Mouse (Mus musculus) stomach, embryonic 15.5 days (tissue): ENCODE results near the gene Tprgl. TPM values are rescaled to one million over a fixed set of nuclear protein-coding genes. Genes with fewer than 3 reads are reported as not detected.
A peak's percentile ranks its signal among the peaks of the same experiment; 100 is the strongest.

Source experiments
- ATAC-seq: fragments of 200-750 bp; cut with Nextera tagmentation; 2 replicates; pipeline ENCODE4 v1.8.0; 2017; ENCODE audit warnings: low read depth, moderate number of reproducible peaks, moderate TSS enrichment; ENCODE audit not compliant: insufficient read depth, low FRiP score
- H3K27ac ChIP-seq: fragments of 300-500 bp; sonication (generic); 2 replicates; pipeline ENCODE4 v1.5.1; 2015; ENCODE audit warnings: mild to moderate bottlenecking, inconsistent platforms
- H3K27me3 ChIP-seq: fragments of 300-500 bp; sonication (generic); replicated peaks from 2 replicates; pipeline ENCODE4 v1.6.1; 2015; ENCODE audit warnings: inconsistent platforms
- H3K36me3 ChIP-seq: fragments of 300-500 bp; sonication (generic); 2 replicates; pipeline ENCODE4 v1.6.1; 2015; ENCODE audit warnings: inconsistent platforms
- H3K4me1 ChIP-seq: fragments of 300-500 bp; sonication (generic); 2 replicates; pipeline ENCODE4 v1.6.1; 2015; ENCODE audit warnings: inconsistent platforms
- H3K4me2 ChIP-seq: fragments of 300-500 bp; sonication (generic); 2 replicates; pipeline ENCODE4 v1.6.1; 2015; ENCODE audit warnings: mild to moderate bottlenecking, inconsistent platforms
- H3K4me3 ChIP-seq: fragments of 300-500 bp; sonication (generic); replicated peaks from 2 replicates; pipeline ENCODE4 v1.5.1; 2015; ENCODE audit warnings: inconsistent platforms
- H3K9ac ChIP-seq: fragments of 300-500 bp; sonication (generic); 2 replicates; pipeline ENCODE4 v1.6.1; 2015; ENCODE audit warnings: inconsistent platforms
- H3K9me3 ChIP-seq: fragments of 300-500 bp; sonication (generic); 2 replicates; pipeline ENCODE4 v1.6.1; 2016; ENCODE audit warnings: inconsistent platforms
- WGBS: fragments of 180-500 bp; shearing (Covaris S2); methylation state at CpG from one replicate; pipeline ENCODE4 v1.1.7; 2015; 5-methylcytosine and 5-hydroxymethylcytosine counted together
- polyA plus RNA-seq: library from polyadenylated mRNA; unstranded; fragments of >200 nt; fragmentation: Nextera tagmentation; extraction: Ambion mirVana; gene quantifications from 2 replicates; pipeline ENCODE4 v1.2.1, GENCODE M21; 2015

The Tprgl gene
- polyA plus RNA-seq, 1 experiment from 2014 or later, result 122 TPM

- no peaks in the 10 kb centered on the region for H3K27me3 ChIP-seq
- 90% methylated on average over 14 of the region's 14 CpGs for WGBS
- H3K4me1 ChIP-seq, result peaks cover 16% of the 10 kb centered on the region
- no peak overlapping the region for H3K4me2 ChIP-seq
- no peak overlapping the region for H3K4me3 ChIP-seq
- peaks cover 20% of the 10 kb centered on the region for H3K36me3 ChIP-seq
- no peaks in the 10 kb centered on the region for H3K9me3 ChIP-seq
- H3K9ac ChIP-seq, result no peak overlapping the region
- no peak for ATAC-seq
- no peak overlapping the region for H3K27ac ChIP-seq
Observed at GRCm38 (mm10) chr4:154157970-154158662, 2.4 kb downstream of the Tprgl start.

- H3K4me2 ChIP-seq, result no peak overlapping the region
- no peaks in the 10 kb centered on the region for H3K27me3 ChIP-seq
- no peak overlapping the region for H3K27ac ChIP-seq
- 85% methylated on average over 7 of the region's 7 CpGs for WGBS
- no peak for ATAC-seq
- no peak overlapping the region for H3K4me3 ChIP-seq
- no peak overlapping the region for H3K9ac ChIP-seq
- no peaks in the 10 kb centered on the region for H3K9me3 ChIP-seq
- peaks cover 33% of the 10 kb centered on the region for H3K36me3 ChIP-seq
- H3K4me1 ChIP-seq, result peaks cover 9% of the 10 kb centered on the region
Observed at GRCm38 (mm10) chr4:154156050-154156449, 4.4 kb downstream of the Tprgl start.

DNA sequence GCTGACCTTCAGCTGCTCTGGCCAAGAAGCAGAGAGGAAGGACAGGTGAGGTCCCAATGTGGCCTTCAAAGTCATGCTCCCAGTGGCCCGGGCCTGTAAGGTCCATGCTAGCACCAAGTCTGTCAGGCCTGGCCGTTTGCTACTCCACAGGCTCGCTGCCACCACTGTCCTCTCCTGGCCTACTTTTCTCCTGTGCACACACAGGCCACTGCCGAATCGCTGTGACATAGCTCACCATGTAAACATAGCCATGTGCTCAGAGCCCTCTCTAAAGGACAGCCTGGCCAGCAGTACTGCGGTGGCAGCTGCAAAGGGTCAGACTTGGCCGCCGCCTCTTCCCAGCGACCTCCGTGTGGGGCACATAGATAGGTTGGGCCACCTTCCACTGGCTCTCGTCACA is 6.4 kb downstream of the Tprgl start:
- H3K36me3 ChIP-seq, result peaks cover 37% of the 10 kb centered on the region
- 72% methylated on average over 11 of the region's 11 CpGs for WGBS

DNA sequence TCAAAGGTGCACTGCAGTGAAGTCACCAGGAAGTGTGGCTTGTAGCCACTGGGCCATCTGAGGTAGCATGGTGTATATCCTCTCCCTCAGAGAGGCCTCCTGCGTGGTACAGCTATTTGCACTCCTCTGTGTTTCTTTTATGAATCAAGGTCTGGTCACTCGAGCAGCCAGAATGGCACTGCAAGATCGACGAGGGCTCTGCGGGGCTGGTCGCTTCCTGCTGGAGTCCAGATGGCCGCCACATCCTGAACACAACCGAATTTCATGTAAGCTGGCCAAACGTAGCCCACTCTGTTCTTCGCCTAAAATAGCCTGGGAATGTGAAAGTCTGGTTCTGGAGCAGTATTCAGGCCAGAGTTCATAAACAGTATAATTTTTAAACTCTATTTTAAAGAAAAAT is 14.1 kb downstream of the Tprgl start:
- H3K9ac ChIP-seq, result no peak overlapping the region
- 83% methylated on average over 10 of the region's 10 CpGs for WGBS
- peaks cover 4% of the 10 kb centered on the region; the same call in 1 of the 2 replicates for H3K27me3 ChIP-seq
- H3K9me3 ChIP-seq, result no peaks in the 10 kb centered on the region
- H3K27ac ChIP-seq, result no peak overlapping the region
- no peak overlapping the region for H3K4me2 ChIP-seq
- peaks cover 9% of the 10 kb centered on the region; the same call in 1 of the 2 replicates for H3K4me1 ChIP-seq
- H3K36me3 ChIP-seq, result peaks cover 16% of the 10 kb centered on the region
- no peak overlapping the region for H3K4me3 ChIP-seq
- no peak for ATAC-seq

More for the DNA sequence above, 6.4 kb downstream of the Tprgl start:
- Histone ChIP-seq H3K9ac (no peak overlapping the region), H3K27ac (no peak overlapping the region), H3K4me1 (peaks cover under 1% of the 10 kb centered on the region; the same call in 1 of the 2 replicates), H3K9me3 (no peaks in the 10 kb centered on the region), H3K4me2 (no peak overlapping the region), H3K27me3 (no peaks in the 10 kb centered on the region), H3K4me3 (no peak overlapping the region)
- ATAC-seq, result no peak

- no peak overlapping the region for H3K4me3 ChIP-seq
- H3K27me3 ChIP-seq, result peaks cover 20% of the 10 kb centered on the region
- no peak overlapping the region for H3K4me2 ChIP-seq
- H3K36me3 ChIP-seq, result peaks cover 8% of the 10 kb centered on the region; the same call in 1 of the 2 replicates
- no peaks in the 10 kb centered on the region for H3K9me3 ChIP-seq
- ATAC-seq, result no peak
- H3K27ac ChIP-seq, result no peak overlapping the region
- WGBS, result 82% methylated on average over 3 of the region's 3 CpGs
- H3K4me1 ChIP-seq, result peaks cover 25% of the 10 kb centered on the region
- no peak overlapping the region for H3K9ac ChIP-seq
Observed at GRCm38 (mm10) chr4:154144712-154145111, 15.8 kb downstream of the Tprgl start.

DNA sequence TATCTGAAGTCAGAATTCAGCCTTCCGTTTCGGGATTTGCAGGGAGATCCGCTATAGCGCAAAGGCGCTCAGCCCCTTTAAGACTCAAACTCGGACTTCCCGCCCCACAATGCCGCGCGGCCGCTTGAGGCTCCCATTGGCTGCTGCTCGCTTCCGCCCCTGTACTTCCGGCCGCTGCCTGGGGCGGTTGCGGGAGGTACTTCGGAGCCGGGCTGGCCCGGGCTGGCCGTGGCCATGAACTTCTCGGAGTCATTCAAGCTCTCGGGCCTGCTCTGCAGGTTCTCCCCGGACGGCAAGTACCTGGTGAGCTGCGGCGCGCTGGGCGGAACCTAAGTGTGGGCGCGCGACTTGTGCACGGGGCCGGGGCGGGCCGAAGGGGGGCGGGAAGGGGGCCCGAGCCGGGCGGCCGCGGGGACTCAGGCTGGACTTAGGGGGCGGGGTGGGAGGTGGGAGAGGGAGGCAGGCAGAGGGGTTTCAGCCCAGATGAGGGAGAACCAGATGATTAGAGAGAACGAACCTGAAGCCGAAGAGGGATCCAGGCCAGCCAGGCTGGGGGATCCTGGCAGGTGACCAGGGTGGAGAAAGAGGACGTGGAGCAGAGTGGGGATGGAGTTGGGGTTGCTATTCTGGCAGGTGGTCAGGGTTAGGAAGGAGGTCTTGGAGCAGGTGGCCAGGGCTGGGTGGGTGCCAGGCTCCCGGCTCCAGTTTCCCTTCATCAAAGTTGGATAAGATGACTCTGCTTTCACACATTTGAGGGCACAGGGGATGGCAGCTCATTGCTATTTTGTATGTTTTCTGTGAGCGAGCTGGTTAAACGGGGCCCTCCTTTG is 18.0 kb downstream of the Tprgl start, which contains the start of gene Wrap73:
TSS of gene Wrap73 (plus strand) at position 162 of the 830 bp plus-strand sequence.
- 0 out of 2 replicates have a peak, but pooled peaks cover 2% of the 10 kb centered on the region for H3K36me3 ChIP-seq
- H3K27me3 ChIP-seq, result peaks cover 42% of the 10 kb centered on the region
- peak; percentile 94 for ATAC-seq
- H3K27ac ChIP-seq, result peak within 1 kb of the TSS; percentile 89
- H3K4me1 ChIP-seq, result peaks cover 31% of the 10 kb centered on the region
- H3K4me3 ChIP-seq, result peak within 1 kb of the TSS; percentile 83
- H3K4me2 ChIP-seq, result peak within 1 kb of the TSS; percentile 87
- WGBS, result 1% methylated on average over 49 of the region's 49 CpGs
- H3K9me3 ChIP-seq, result no peaks in the 10 kb centered on the region
- peak within 1 kb of the TSS; percentile 67 for H3K9ac ChIP-seq

- peak overlapping the region; percentile 49; the same call in 1 of the 2 replicates for H3K4me3 ChIP-seq
- 3% methylated on average over 42 of the region's 42 CpGs for WGBS
- peaks cover 45% of the 10 kb centered on the region for H3K27me3 ChIP-seq
- H3K36me3 ChIP-seq, result 0 out of 2 replicates have a peak, but pooled peaks cover 2% of the 10 kb centered on the region
- H3K4me2 ChIP-seq, result peak overlapping the region; percentile 96
- no peak overlapping the region for H3K27ac ChIP-seq
- ATAC-seq, result no peak
- H3K9ac ChIP-seq, result no peak overlapping the region
- peaks cover 31% of the 10 kb centered on the region for H3K4me1 ChIP-seq
- H3K9me3 ChIP-seq, result no peaks in the 10 kb centered on the region
Observed at GRCm38 (mm10) chr4:154141009-154141867, 19.2 kb downstream of the Tprgl start.

DNA sequence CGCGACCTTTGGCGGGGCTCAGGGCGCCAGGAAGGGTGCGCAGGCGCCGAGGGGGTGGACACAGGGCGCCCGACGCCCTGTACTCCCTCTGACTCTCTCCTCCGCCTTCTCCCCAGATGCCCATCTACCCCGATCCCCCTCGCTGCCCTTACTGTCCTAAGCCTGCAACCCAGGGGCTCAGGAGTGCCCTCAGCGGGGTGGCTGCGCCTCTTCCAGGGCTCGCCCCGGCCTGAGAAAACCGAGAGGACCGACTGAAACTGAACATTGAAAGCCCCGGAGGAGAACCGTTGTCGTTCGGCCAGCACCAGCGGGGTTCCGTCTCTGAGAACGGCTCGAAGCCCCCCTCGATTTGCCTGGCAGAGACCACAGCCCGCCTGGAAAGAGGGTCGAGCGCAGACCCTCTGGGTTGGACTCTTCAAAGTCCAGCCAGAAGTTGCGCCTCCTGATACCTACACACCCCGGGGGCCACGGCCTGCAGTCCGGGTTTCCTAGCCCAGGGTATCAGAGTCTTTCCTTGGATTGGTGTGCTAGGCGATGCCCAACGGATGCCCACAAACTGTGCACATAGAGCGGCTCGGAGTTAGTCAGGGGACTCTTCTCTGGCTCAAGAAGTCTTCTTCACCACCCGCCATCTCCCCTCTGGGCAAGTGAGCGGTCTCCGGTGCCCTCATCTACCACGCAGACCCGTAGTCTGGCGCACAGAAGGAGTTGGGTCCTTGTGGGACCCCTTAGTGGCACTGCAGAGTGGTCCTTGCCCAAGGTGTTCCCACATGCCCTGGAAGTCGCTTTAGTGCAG is 20.1 kb downstream of the Tprgl start:
- Histone ChIP-seq H3K4me2 (peak overlapping the region; percentile 96), H3K27me3 (peaks cover 45% of the 10 kb centered on the region), H3K4me1 (peaks cover 31% of the 10 kb centered on the region), H3K27ac (no peak overlapping the region), H3K9me3 (no peaks in the 10 kb centered on the region), H3K4me3 (peak overlapping the region; percentile 49), H3K36me3 (0 out of 2 replicates have a peak, but pooled peaks cover 2% of the 10 kb centered on the region), H3K9ac (0 out of 2 replicates have a peak overlapping the region, but pooled peaks have one; percentile 7)
- no peak for ATAC-seq
- 3% methylated on average over 46 of the region's 46 CpGs for WGBS

DNA sequence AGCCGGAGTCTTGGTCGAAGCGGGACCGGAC is 20.5 kb downstream of the Tprgl start, which contains the start of gene Trp73:
TSS of gene Trp73 (minus strand) at position 27 of the 31 bp plus-strand sequence.
- peaks cover 31% of the 10 kb centered on the region for H3K4me1 ChIP-seq
- no peaks in the 10 kb centered on the region for H3K36me3 ChIP-seq
- no peak for ATAC-seq
- peak within 1 kb of the TSS; percentile 49 for H3K4me3 ChIP-seq
- H3K4me2 ChIP-seq, result peak within 1 kb of the TSS; percentile 96
- H3K9me3 ChIP-seq, result no peaks in the 10 kb centered on the region
- WGBS, result 0% methylated on average over 3 of the region's 4 CpGs
- H3K9ac ChIP-seq, result peak within 1 kb of the TSS; percentile 19; the same call in 1 of the 2 replicates
- H3K27me3 ChIP-seq, result peaks cover 45% of the 10 kb centered on the region
- H3K27ac ChIP-seq, result no peak within 1 kb of the TSS

- under 1% methylated on average over 52 of the region's 59 CpGs for WGBS
- H3K27me3 ChIP-seq, result peaks cover 45% of the 10 kb centered on the region
- H3K9ac ChIP-seq, result peak overlapping the region; percentile 19; the same call in 1 of the 2 replicates
- H3K9me3 ChIP-seq, result no peaks in the 10 kb centered on the region
- H3K36me3 ChIP-seq, result no peaks in the 10 kb centered on the region
- ATAC-seq, result no peak
- peak overlapping the region; percentile 96 for H3K4me2 ChIP-seq
- no peak overlapping the region for H3K27ac ChIP-seq
- peak overlapping the region; percentile 49 for H3K4me3 ChIP-seq
- peaks cover 31% of the 10 kb centered on the region for H3K4me1 ChIP-seq
Observed at GRCm38 (mm10) chr4:154139671-154140181, 20.7 kb downstream of the Tprgl start.

- WGBS, result 61% methylated on average over 5 of the region's 5 CpGs
- Histone ChIP-seq H3K9ac (no peak overlapping the region), H3K4me1 (peaks cover 23% of the 10 kb centered on the region), H3K9me3 (no peaks in the 10 kb centered on the region), H3K4me3 (no peak overlapping the region), H3K4me2 (no peak overlapping the region), H3K36me3 (no peaks in the 10 kb centered on the region), H3K27ac (no peak overlapping the region), H3K27me3 (peaks cover 45% of the 10 kb centered on the region)
- ATAC-seq, result no peak
Observed at GRCm38 (mm10) chr4:154137139-154137538, 23.3 kb downstream of the Tprgl start.
